Mouse (Mus musculus): Measurements from ENCODE around the gene Tmem121. TPM values are rescaled to one million over a fixed set of nuclear protein-coding genes. Genes with fewer than 3 reads are reported as not detected.
"Not testable (repeated sequence)": the region's sequence is repeated elsewhere in the genome, so short reads cannot be mapped to it uniquely, and the experiment has no call there.

The Tmem121 gene
- total and polyA plus RNA-seq, 2 experiments from 2014 or later, result 63.6 to 89.1 TPM

- H3K9me3 ChIP-seq (ENCODE audit: low read length), result no peaks in the 10 kb centered on the region
- H3K27me3 ChIP-seq (ENCODE audit: insufficient read depth, low read length), result no peaks in the 10 kb centered on the region
- H3K4me2 ChIP-seq (ENCODE audit: low read depth, low read length, poor library complexity, severe bottlenecking), result no peak overlapping the region
- H3K9ac ChIP-seq (replicated peaks; ENCODE audit: low read length, poor library complexity, severe bottlenecking), result no peak overlapping the region
- no peaks in the 10 kb centered on the region for H3K36me3 ChIP-seq (ENCODE audit: insufficient read depth, low read length)
- DNase-seq (ENCODE audit: low spot score) (no peak), ATAC-seq (ENCODE audit: low FRiP score) (no peak)
- 70% methylated on average over 6 of the region's 6 CpGs for WGBS
- H3K27ac ChIP-seq (ENCODE audit: low read depth, low read length), result no peak overlapping the region
- H3K4me1 ChIP-seq (ENCODE audit: insufficient read depth, low read length), result no peaks in the 10 kb centered on the region
- no peak for TF ChIP-seq CTCF (IDR thresholded peaks at IDR 0.05)
- no peak overlapping the region for H3K4me3 ChIP-seq (ENCODE audit: low read depth, low read length)
Observed at GRCm38 (mm10) chr12:113227970-113228593, 42.4 kb downstream of the Tmem121 start.

GRCm38 (mm10) chr12:113230741-113231140, 45.0 kb downstream of the Tmem121 start:
- no peak overlapping the region for H3K4me2 ChIP-seq (ENCODE audit: low read depth, low read length, poor library complexity, severe bottlenecking)
- WGBS, result 95% methylated on average over 4 of the region's 4 CpGs
- TF ChIP-seq CTCF (IDR thresholded peaks at IDR 0.05), result no peak

GRCm38 (mm10) chr12:113231551-113232263, 46.0 kb downstream of the Tmem121 start:
- WGBS, result 89% methylated on average over 6 of the region's 6 CpGs
- H3K9me3 ChIP-seq (ENCODE audit: low read length); H3K27me3 ChIP-seq (ENCODE audit: insufficient read depth, low read length); DNase-seq (ENCODE audit: low spot score); H3K9ac ChIP-seq (replicated peaks; ENCODE audit: low read length, poor library complexity, severe bottlenecking); ATAC-seq (ENCODE audit: low FRiP score); H3K4me1 ChIP-seq (ENCODE audit: insufficient read depth, low read length); H3K36me3 ChIP-seq (ENCODE audit: insufficient read depth, low read length); H3K4me2 ChIP-seq (ENCODE audit: low read depth, low read length, poor library complexity, severe bottlenecking); H3K4me3 ChIP-seq (ENCODE audit: low read depth, low read length); H3K27ac ChIP-seq (ENCODE audit: low read depth, low read length): not testable (repeated sequence)

More at GRCm38 (mm10) chr12:113230741-113231140, 45.0 kb downstream of the Tmem121 start:
- Histone ChIP-seq H3K36me3 (ENCODE audit: insufficient read depth, low read length) (no peaks in the 10 kb centered on the region), H3K4me1 (ENCODE audit: insufficient read depth, low read length) (no peaks in the 10 kb centered on the region), H3K9ac (replicated peaks; ENCODE audit: low read length, poor library complexity, severe bottlenecking) (no peak overlapping the region), H3K27me3 (ENCODE audit: insufficient read depth, low read length) (no peaks in the 10 kb centered on the region), H3K27ac (ENCODE audit: low read depth, low read length) (no peak overlapping the region), H3K9me3 (ENCODE audit: low read length) (no peaks in the 10 kb centered on the region), H3K4me3 (ENCODE audit: low read depth, low read length) (no peak overlapping the region)
- ATAC-seq (ENCODE audit: low FRiP score) (no peak), DNase-seq (ENCODE audit: low spot score) (no peak)

GRCm38 (mm10) chr12:113232264-113232750, 46.6 kb downstream of the Tmem121 start:
- not testable (repeated sequence) for H3K4me1 ChIP-seq (ENCODE audit: insufficient read depth, low read length); H3K9me3 ChIP-seq (ENCODE audit: low read length); H3K4me3 ChIP-seq (ENCODE audit: low read depth, low read length); H3K27ac ChIP-seq (ENCODE audit: low read depth, low read length); H3K27me3 ChIP-seq (ENCODE audit: insufficient read depth, low read length); H3K4me2 ChIP-seq (ENCODE audit: low read depth, low read length, poor library complexity, severe bottlenecking); ATAC-seq (ENCODE audit: low FRiP score); H3K9ac ChIP-seq (replicated peaks; ENCODE audit: low read length, poor library complexity, severe bottlenecking); DNase-seq (ENCODE audit: low spot score); H3K36me3 ChIP-seq (ENCODE audit: insufficient read depth, low read length)
- 44% methylated on average over 1 of the region's 1 CpGs for WGBS

Other genes starting within 250 kb of the Tmem121 start
- gene Nudt14, start 243.8 kb upstream of the Tmem121 start, total RNA-seq (2014; rRNA removed), result 23.6 and 25.8 TPM in 2 replicates
- gene Nudt14, start 243.8 kb upstream of the Tmem121 start, polyA plus RNA-seq (2015; fragmentation: Nextera tagmentation; extraction: Ambion mirVana), result 41.8 and 48.0 TPM in 2 replicates
- 79.0 and 81.6 TPM in 2 replicates for gene Btbd6, start 209.4 kb upstream of the Tmem121 start, total RNA-seq (2014; rRNA removed)
- gene Btbd6, start 209.4 kb upstream of the Tmem121 start, polyA plus RNA-seq (2015; fragmentation: Nextera tagmentation; extraction: Ambion mirVana), result 58.4 and 61.9 TPM in 2 replicates
- gene Brf1, start 185.2 kb upstream of the Tmem121 start, total RNA-seq (2014; rRNA removed), result 42.1 and 51.3 TPM in 2 replicates
- gene Brf1, start 185.2 kb upstream of the Tmem121 start, polyA plus RNA-seq (2015; fragmentation: Nextera tagmentation; extraction: Ambion mirVana), result 34.9 and 39.0 TPM in 2 replicates
- gene Pacs2, start 171.4 kb upstream of the Tmem121 start, total RNA-seq (2014; rRNA removed), result 133 and 162 TPM in 2 replicates
- gene Pacs2, start 171.4 kb upstream of the Tmem121 start, polyA plus RNA-seq (2015; fragmentation: Nextera tagmentation; extraction: Ambion mirVana), result 22.4 and 25.8 TPM in 2 replicates
- gene Tex22, start 111.4 kb upstream of the Tmem121 start, total RNA-seq (2014; rRNA removed), result 0.85 and 2.2 TPM in 2 replicates
- 0.15 TPM in 1 of 2 replicates, not detected in the other for gene Tex22, start 111.4 kb upstream of the Tmem121 start, polyA plus RNA-seq (2015; fragmentation: Nextera tagmentation; extraction: Ambion mirVana)
- 48.3 and 55.2 TPM in 2 replicates for gene Mta1, start 87.7 kb upstream of the Tmem121 start, total RNA-seq (2014; rRNA removed)
- gene Mta1, start 87.7 kb upstream of the Tmem121 start, polyA plus RNA-seq (2015; fragmentation: Nextera tagmentation; extraction: Ambion mirVana), result 15.3 and 16.8 TPM in 2 replicates
- gene Crip2, start 45.7 kb upstream of the Tmem121 start, total RNA-seq (2014; rRNA removed), result 147 and 185 TPM in 2 replicates
- gene Crip2, start 45.7 kb upstream of the Tmem121 start, polyA plus RNA-seq (2015; fragmentation: Nextera tagmentation; extraction: Ambion mirVana), result 317 and 336 TPM in 2 replicates
- 2.5 and 3.9 TPM in 2 replicates for gene Crip1, start 39.6 kb upstream of the Tmem121 start, total RNA-seq (2014; rRNA removed)
- gene Crip1, start 39.6 kb upstream of the Tmem121 start, polyA plus RNA-seq (2015; fragmentation: Nextera tagmentation; extraction: Ambion mirVana), result 25.0 and 26.0 TPM in 2 replicates
- 4.3 and 17.0 TPM in 2 replicates for gene Tedc1, start 29.5 kb upstream of the Tmem121 start, total RNA-seq (2014; rRNA removed)
- 8.8 and 8.9 TPM in 2 replicates for gene Tedc1, start 29.5 kb upstream of the Tmem121 start, polyA plus RNA-seq (2015; fragmentation: Nextera tagmentation; extraction: Ambion mirVana)

All from midbrain, postnatal 0 days (tissue).